Mouse (Mus musculus): ENCODE data around the gene Rbfox3. TPM values are rescaled to one million over a fixed set of nuclear protein-coding genes. Genes with fewer than 3 reads are reported as not detected.

The Rbfox3 gene
- polyA plus RNA-seq, 1 experiment from 2014 or later = 0.69 TPM

DNA sequence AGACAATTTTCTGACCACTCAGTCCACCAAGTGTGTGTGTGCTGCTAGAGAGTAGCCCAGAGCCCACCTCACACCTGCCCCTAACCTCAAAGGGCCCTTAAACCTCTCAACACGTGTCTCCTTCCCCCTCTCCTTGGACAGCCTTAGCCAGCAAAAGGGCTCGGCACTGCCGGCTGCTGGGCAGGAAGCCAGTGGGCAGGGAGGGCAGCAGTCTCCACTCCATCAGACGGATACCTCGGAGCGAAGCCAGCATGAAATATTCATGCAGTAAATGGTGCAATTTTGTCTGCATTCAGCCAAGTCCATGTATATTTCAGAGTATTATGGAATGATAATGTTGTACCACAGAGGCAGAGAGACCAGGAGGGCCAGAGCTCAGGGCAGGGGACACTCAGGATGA is 366.8 kb downstream of the Rbfox3 start:
- no peak overlapping the region for H3K27ac ChIP-seq (ENCODE audit: low read depth, low read length)
- no peak for ATAC-seq (replicated peaks; ENCODE audit: insufficient number of reproducible peaks, low FRiP score, low TSS enrichment)
- H3K27me3 ChIP-seq (ENCODE audit: control insufficient read depth, insufficient read depth, low read length) = peaks cover 28% of the 10 kb centered on the region
- H3K36me3 ChIP-seq (ENCODE audit: control insufficient read depth, insufficient read depth, low read length) = no peaks in the 10 kb centered on the region
- no peak overlapping the region for H3K4me2 ChIP-seq
- H3K9ac ChIP-seq (ENCODE audit: low read depth, low read length) = no peak overlapping the region
- H3K4me1 ChIP-seq (ENCODE audit: control insufficient read depth, insufficient read depth, low read length) = no peaks in the 10 kb centered on the region
- H3K9me3 ChIP-seq (replicated peaks; ENCODE audit: control insufficient read depth, low read length) = no peaks in the 10 kb centered on the region
- no peak overlapping the region for H3K4me3 ChIP-seq (ENCODE audit: low read depth, low read length)
- 75% methylated on average over 6 of the region's 6 CpGs for WGBS (ENCODE audit: insufficient replicate concordance)

DNA sequence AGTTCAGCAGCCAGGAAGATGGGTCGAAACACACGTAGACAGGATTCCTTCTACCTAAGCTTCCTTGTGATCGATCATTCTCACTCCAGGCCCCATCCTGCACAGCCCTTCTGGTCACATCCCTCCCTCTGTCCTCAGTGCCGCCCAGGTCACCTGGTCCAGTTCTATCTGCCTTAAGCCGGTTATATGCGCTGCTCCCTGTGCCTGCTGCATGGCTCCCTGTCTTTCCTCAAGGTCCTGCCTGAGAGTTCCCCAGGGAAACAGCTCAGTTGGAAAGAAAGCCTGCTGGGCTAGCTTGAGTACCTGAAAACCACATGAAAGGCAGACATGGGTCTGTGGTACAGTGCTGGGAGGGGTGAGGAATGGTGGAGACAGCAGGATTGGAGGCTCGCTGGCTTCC is 368.5 kb downstream of the Rbfox3 start:
- Histone ChIP-seq H3K4me2 (no peak overlapping the region), H3K4me3 (ENCODE audit: low read depth, low read length) (no peak overlapping the region), H3K4me1 (ENCODE audit: control insufficient read depth, insufficient read depth, low read length) (no peaks in the 10 kb centered on the region), H3K36me3 (ENCODE audit: control insufficient read depth, insufficient read depth, low read length) (no peaks in the 10 kb centered on the region), H3K27ac (ENCODE audit: low read depth, low read length) (no peak overlapping the region), H3K27me3 (ENCODE audit: control insufficient read depth, insufficient read depth, low read length) (peaks cover 28% of the 10 kb centered on the region), H3K9me3 (replicated peaks; ENCODE audit: control insufficient read depth, low read length) (no peaks in the 10 kb centered on the region), H3K9ac (ENCODE audit: low read depth, low read length) (no peak overlapping the region)
- WGBS (ENCODE audit: insufficient replicate concordance) = 68% methylated on average over 7 of the region's 7 CpGs
- ATAC-seq (replicated peaks; ENCODE audit: insufficient number of reproducible peaks, low FRiP score, low TSS enrichment) = no peak

DNA sequence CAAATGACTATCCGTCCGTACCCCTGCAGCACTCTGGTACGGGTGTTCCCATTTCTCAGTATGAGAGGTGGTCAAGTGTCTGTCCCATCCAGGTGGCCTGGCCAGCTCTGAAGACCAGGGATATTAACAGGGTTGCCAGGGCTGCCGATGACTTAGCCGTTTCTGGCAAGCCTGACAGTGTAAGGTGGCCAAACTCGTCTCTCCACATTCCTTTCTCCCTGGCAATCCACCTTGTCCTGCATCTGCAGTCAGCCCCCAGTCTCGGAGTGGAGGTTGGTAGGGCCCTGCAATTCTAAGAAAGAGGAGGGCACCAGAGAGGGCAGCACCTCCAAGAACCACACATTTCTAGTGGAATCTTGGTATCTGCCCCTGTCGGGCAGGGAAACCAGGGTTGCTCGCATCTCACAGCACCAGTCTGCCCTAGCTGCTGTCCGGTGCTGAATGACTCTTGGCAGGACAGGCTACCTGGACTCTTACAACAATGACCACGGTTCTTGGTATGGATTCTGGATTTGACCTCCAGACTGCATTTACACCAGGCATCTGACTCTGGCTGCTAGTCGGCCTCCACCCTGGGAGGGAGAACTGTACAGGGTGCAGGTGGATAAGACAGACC is 370.9 kb downstream of the Rbfox3 start:
- no peaks in the 10 kb centered on the region for H3K9me3 ChIP-seq (replicated peaks; ENCODE audit: control insufficient read depth, low read length)
- ATAC-seq (replicated peaks; ENCODE audit: insufficient number of reproducible peaks, low FRiP score, low TSS enrichment) = no peak
- no peak overlapping the region for H3K4me2 ChIP-seq
- peaks cover 32% of the 10 kb centered on the region for H3K27me3 ChIP-seq (ENCODE audit: control insufficient read depth, insufficient read depth, low read length)
- H3K9ac ChIP-seq (ENCODE audit: low read depth, low read length) = no peak overlapping the region
- no peaks in the 10 kb centered on the region for H3K36me3 ChIP-seq (ENCODE audit: control insufficient read depth, insufficient read depth, low read length)
- no peak overlapping the region for H3K4me3 ChIP-seq (ENCODE audit: low read depth, low read length)
- H3K4me1 ChIP-seq (ENCODE audit: control insufficient read depth, insufficient read depth, low read length) = no peaks in the 10 kb centered on the region
- 50% methylated on average over 12 of the region's 12 CpGs for WGBS (ENCODE audit: insufficient replicate concordance)
- no peak overlapping the region for H3K27ac ChIP-seq (ENCODE audit: low read depth, low read length)

DNA sequence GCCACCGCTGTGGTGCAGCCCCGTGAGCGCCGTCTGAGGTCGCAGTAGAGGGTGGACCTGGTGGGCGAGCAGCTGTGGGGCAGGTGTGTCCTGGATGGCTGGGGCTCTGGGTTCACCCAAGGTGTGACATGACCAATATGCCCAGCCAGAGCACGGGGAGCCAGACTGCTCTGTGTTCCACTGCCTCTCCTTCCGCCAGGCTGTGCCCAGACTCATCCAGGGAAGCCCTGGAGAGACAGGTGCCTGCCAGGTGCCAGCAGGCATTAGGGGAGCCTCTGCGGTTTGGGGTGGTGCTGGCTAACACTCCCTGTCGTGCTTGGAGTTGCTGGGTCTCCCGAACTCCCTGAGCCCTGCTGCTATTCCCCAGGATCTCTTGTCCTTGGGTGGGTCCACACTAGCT is 373.4 kb downstream of the Rbfox3 start:
- no peak overlapping the region for H3K27ac ChIP-seq (ENCODE audit: low read depth, low read length)
- ATAC-seq (replicated peaks; ENCODE audit: insufficient number of reproducible peaks, low FRiP score, low TSS enrichment) = no peak
- no peak overlapping the region for H3K4me3 ChIP-seq (ENCODE audit: low read depth, low read length)
- 76% methylated on average over 11 of the region's 11 CpGs for WGBS (ENCODE audit: insufficient replicate concordance)
- H3K27me3 ChIP-seq (ENCODE audit: control insufficient read depth, insufficient read depth, low read length) = peaks cover 33% of the 10 kb centered on the region
- H3K9me3 ChIP-seq (replicated peaks; ENCODE audit: control insufficient read depth, low read length) = no peaks in the 10 kb centered on the region
- H3K9ac ChIP-seq (ENCODE audit: low read depth, low read length) = no peak overlapping the region
- no peaks in the 10 kb centered on the region for H3K36me3 ChIP-seq (ENCODE audit: control insufficient read depth, insufficient read depth, low read length)
- H3K4me2 ChIP-seq = no peak overlapping the region
- no peaks in the 10 kb centered on the region for H3K4me1 ChIP-seq (ENCODE audit: control insufficient read depth, insufficient read depth, low read length)

DNA sequence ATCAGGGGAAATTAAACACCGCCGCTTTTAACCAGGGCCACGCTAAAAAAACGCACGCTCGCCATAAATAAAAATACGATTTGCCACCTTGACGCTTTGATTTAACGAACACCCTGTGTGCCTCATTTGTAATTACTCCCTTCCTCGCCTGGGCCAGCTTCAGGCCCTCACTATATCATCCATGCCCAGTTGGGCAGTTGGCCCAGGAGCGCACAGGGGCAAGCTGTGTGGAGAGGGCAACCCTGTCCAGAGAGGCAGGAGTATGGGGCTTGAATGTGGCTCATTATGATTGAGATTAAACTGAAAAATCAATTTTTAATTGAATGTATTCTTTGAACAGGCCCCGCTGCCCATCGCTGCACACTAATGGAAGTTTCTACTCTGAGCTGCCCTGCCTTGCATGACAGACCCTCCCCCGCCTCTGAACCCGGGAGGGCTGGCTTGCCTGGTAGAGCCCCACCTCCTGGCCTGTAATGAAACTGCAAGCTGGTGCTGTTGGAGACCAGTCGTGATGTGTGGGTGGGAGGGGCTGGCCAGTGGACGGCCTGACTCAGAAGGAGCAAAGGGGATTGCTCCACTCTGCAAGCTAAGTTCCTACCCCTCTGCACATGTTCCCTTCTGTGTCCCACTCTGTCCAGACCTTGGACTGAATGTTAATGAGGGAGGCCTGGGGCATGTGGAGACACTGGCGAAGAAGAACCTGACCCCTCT is 376.9 kb downstream of the Rbfox3 start:
- no peak overlapping the region for H3K27ac ChIP-seq (ENCODE audit: low read depth, low read length)
- peaks cover 7% of the 10 kb centered on the region; the same call in 1 of the 2 replicates for H3K4me1 ChIP-seq (ENCODE audit: control insufficient read depth, insufficient read depth, low read length)
- H3K9me3 ChIP-seq (replicated peaks; ENCODE audit: control insufficient read depth, low read length) = no peaks in the 10 kb centered on the region
- H3K9ac ChIP-seq (ENCODE audit: low read depth, low read length) = no peak overlapping the region
- H3K27me3 ChIP-seq (ENCODE audit: control insufficient read depth, insufficient read depth, low read length) = peaks cover 14% of the 10 kb centered on the region
- WGBS (ENCODE audit: insufficient replicate concordance) = 33% methylated on average over 18 of the region's 18 CpGs
- H3K4me2 ChIP-seq = no peak overlapping the region
- no peak overlapping the region for H3K4me3 ChIP-seq (ENCODE audit: low read depth, low read length)
- H3K36me3 ChIP-seq (ENCODE audit: control insufficient read depth, insufficient read depth, low read length) = no peaks in the 10 kb centered on the region
- no peak for ATAC-seq (replicated peaks; ENCODE audit: insufficient number of reproducible peaks, low FRiP score, low TSS enrichment)

DNA sequence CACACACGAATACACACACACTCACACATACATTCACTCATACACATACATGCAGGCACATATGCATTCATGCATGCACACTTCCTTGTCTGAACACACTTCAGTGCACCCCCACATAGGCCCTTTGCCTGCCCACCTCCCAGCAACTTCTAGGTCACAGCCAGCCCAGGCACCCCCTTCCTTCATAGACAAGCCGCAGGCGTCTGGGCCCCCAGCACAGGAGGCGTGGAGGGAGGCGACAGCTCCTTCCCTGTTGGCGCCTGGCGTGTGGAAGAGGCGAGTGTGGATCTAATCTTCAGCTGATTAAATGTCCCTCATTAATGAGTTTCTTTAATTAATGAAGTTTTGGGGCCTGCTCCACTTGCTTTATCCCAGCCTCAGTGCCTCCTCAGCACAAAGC is 381.1 kb downstream of the Rbfox3 start:
- H3K9me3 ChIP-seq (replicated peaks; ENCODE audit: control insufficient read depth, low read length) = no peaks in the 10 kb centered on the region
- WGBS (ENCODE audit: insufficient replicate concordance) = 56% methylated on average over 8 of the region's 8 CpGs
- no peak overlapping the region for H3K4me2 ChIP-seq
- H3K9ac ChIP-seq (ENCODE audit: low read depth, low read length) = no peak overlapping the region
- H3K4me3 ChIP-seq (ENCODE audit: low read depth, low read length) = no peak overlapping the region
- H3K4me1 ChIP-seq (ENCODE audit: control insufficient read depth, insufficient read depth, low read length) = peaks cover 8% of the 10 kb centered on the region; the same call in 1 of the 2 replicates
- no peak overlapping the region for H3K27ac ChIP-seq (ENCODE audit: low read depth, low read length)
- H3K36me3 ChIP-seq (ENCODE audit: control insufficient read depth, insufficient read depth, low read length) = no peaks in the 10 kb centered on the region
- no peak for ATAC-seq (replicated peaks; ENCODE audit: insufficient number of reproducible peaks, low FRiP score, low TSS enrichment)
- peaks cover 17% of the 10 kb centered on the region for H3K27me3 ChIP-seq (ENCODE audit: control insufficient read depth, insufficient read depth, low read length)

DNA sequence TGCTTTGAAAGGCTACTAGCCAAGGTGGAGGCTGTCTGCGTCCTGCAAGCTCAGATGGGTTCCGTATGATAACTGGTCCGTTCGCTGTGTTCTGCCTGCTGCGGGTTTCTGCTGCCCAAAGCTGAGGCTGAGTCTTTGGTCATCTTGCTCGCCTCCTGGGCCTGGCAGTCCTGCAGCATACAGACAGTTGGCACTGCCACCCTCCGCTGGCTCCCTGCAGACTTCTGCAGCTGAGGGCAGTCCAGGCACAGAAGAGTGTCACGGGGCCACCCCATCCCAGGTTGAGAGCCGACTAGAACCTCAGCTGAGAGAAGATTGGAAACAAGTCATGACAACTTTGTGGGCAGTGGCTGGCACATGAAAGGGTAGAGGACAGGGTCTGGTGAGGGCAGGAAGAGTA is 382.6 kb downstream of the Rbfox3 start:
- no peak for ATAC-seq (replicated peaks; ENCODE audit: insufficient number of reproducible peaks, low FRiP score, low TSS enrichment)
- Histone ChIP-seq H3K9me3 (replicated peaks; ENCODE audit: control insufficient read depth, low read length) (no peaks in the 10 kb centered on the region), H3K27me3 (ENCODE audit: control insufficient read depth, insufficient read depth, low read length) (peaks cover 14% of the 10 kb centered on the region), H3K4me1 (ENCODE audit: control insufficient read depth, insufficient read depth, low read length) (peaks cover 8% of the 10 kb centered on the region; the same call in 1 of the 2 replicates), H3K4me3 (ENCODE audit: low read depth, low read length) (no peak overlapping the region), H3K27ac (ENCODE audit: low read depth, low read length) (no peak overlapping the region), H3K36me3 (ENCODE audit: control insufficient read depth, insufficient read depth, low read length) (no peaks in the 10 kb centered on the region), H3K4me2 (no peak overlapping the region), H3K9ac (ENCODE audit: low read depth, low read length) (no peak overlapping the region)
- WGBS (ENCODE audit: insufficient replicate concordance) = 83% methylated on average over 9 of the region's 9 CpGs

DNA sequence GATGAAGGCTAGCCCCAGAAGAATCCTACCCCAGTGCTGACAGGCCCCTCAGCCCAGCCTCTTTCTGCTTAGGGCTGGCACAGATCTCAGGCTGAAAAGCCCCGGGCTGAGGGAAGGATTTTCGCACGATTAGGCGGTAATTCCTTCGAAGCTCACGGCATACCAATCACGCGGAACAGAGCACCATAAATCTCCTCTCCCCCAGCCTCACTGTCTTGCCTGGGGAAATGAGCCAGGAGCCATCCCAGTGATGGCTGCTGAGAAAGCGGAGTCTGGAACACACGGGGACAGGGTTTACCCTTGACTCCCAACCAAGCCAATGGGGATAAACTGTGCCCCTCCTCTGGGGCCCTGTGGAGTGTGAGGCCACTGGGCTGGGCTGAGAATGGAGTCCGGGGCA is 386.3 kb downstream of the Rbfox3 start:
- no peak overlapping the region for H3K9ac ChIP-seq (ENCODE audit: low read depth, low read length)
- H3K4me2 ChIP-seq = no peak overlapping the region
- no peaks in the 10 kb centered on the region for H3K36me3 ChIP-seq (ENCODE audit: control insufficient read depth, insufficient read depth, low read length)
- H3K4me1 ChIP-seq (ENCODE audit: control insufficient read depth, insufficient read depth, low read length) = peaks cover 5% of the 10 kb centered on the region; the same call in 1 of the 2 replicates
- 71% methylated on average over 11 of the region's 11 CpGs for WGBS (ENCODE audit: insufficient replicate concordance)
- H3K27me3 ChIP-seq (ENCODE audit: control insufficient read depth, insufficient read depth, low read length) = peaks cover 10% of the 10 kb centered on the region
- ATAC-seq (replicated peaks; ENCODE audit: insufficient number of reproducible peaks, low FRiP score, low TSS enrichment) = no peak
- H3K27ac ChIP-seq (ENCODE audit: low read depth, low read length) = no peak overlapping the region
- H3K9me3 ChIP-seq (replicated peaks; ENCODE audit: control insufficient read depth, low read length) = no peaks in the 10 kb centered on the region
- no peak overlapping the region for H3K4me3 ChIP-seq (ENCODE audit: low read depth, low read length)
